Mouse (Mus musculus): Measurements from ENCODE around the gene 1110008L16Rik.
"Not testable (repeated sequence)": the region's sequence is repeated elsewhere in the genome, so short reads cannot be mapped to it uniquely, and the experiment has no call there.

DNA sequence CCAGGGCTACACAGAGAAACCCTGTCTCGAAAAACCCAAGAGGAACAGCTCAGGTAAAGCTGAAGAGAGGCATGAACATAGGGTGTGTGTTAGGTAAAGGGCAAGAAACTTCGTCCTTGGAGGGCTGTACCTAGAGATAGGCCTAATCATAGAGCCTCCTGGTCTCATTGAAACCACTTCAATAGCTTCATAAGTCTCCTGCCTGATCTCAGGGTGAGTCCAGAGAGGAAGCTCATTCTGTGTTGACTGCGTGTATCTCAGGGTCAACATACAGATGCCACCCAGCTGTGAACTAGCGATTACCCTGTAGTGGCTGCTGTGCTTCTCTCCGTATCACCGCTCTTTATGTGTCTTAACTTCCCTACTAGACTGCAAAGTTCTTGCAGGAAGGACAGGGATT, 21.8 kb upstream of the 1110008L16Rik start:
- not testable (repeated sequence) for TF ChIP-seq CTCF (IDR thresholded peaks at IDR 0.05; ENCODE audit: control insufficient read depth, insufficient read depth, low read length); POLR2A (IDR thresholded peaks at IDR 0.05; ENCODE audit: borderline replicate concordance, control insufficient read depth, low read depth, low read length)
